Mouse (Mus musculus) layer of hippocampus, adult 18-20 months (tissue): Measurements from ENCODE around the gene Vegfb. TPM values are rescaled to one million over a fixed set of nuclear protein-coding genes. Genes with fewer than 3 reads are reported as not detected.
"Not testable (repeated sequence)": the region's sequence is repeated elsewhere in the genome, so short reads cannot be mapped to it uniquely, and the experiment has no call there.

Experiments used
- DNase-seq, 2 experiments: peaks; one replicate each; pipeline ENCODE4 v3.0.0; 2022; ENCODE audit warnings: low spot score in 2 of 2
- total RNA-seq, 2 experiments: library from RNA; stranded (reverse); gene quantifications; 2 replicates each; pipeline ENCODE4 v1.2.3; 2021

Gene Vegfb
- total RNA-seq, 2 experiments from 2014 or later = 95.2 to 95.4 TPM

DNA sequence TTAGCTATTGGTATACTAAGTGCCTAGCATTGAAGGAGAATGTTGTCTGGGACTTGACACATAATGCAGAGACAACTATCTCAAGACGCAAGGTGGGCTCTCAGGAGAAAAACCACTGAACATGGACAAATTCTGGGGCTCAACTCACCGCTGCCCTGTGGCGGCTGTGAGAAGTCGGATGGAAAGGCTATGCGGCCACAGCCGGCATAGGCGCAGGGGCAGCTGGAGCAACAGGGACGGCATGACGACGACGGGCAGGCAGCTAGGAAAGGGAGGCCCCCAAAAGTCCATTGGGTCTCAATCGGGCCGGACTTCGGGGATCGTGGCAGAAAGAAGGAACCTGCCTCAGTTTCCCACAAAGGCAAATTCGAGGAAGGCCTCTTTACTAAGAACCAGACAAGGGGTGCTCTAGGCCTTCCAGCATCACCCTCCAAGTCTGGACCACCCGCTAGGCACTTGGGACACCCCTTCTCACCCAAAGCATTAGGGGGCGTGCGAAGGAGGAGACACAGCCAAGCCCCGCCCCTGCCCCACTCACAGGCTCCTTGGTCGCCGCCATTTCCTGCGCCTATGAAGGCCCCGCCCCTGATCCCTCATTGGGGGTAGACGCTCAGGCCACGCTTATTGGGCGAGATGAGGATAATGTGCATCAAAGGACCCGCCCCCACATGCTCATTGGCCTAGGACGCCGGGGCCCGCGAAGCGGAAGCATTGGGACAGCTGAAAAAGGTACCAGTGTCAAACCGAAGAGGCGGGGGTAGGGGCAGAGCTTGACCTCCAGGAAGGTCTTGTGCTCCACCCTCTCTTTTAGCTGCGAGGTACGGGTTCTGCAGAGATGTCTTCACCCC, 4.8 kb upstream of the Vegfb start, which contains the start of gene Dnajc4:
Gene Dnajc4, minus strand, starts transcription at position 562 of the 848 bp plus-strand sequence.
- peak; percentile 94 to 97 for DNase-seq

DNA sequence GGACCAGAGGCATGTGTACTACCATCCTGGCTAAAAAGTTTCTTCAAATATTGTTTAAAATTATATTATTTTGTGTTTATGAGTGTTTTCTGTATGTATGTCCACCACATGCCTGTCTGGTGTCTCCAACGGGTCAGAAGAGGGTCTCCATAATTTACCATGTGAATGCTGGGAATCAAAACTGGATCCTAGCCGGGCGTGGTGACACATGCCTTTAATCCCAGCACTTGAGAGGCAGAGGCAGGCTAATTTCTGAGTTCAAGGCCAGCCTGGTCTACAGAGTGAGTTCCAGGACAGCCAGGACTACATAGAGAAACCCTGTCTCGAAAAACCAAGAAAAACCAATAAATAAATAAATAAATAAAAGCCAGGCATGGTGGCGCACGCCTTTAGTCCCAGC, 3.7 kb upstream of the Vegfb start:
- DNase-seq = not testable (repeated sequence)

DNA sequence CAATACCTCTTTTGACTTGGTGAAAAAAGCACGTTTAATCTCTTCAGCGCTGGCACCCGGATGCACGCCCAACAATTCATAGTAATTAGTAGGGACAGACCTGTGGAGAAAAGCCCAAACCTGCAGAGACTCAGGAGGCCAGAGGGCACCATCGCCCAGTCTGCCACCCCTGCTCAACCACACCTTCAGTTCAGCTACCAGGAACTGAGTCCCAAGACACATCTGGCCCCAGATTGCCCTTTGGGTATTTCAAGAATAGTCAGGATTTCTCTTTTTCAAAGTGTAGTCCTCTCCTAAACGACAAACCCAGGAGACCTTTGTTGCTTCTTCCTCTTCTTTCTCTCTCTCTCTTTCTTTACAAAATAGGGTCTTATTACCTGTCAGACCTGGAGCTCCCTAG, 3.3 kb upstream of the Vegfb start:
- DNase-seq = no peak

DNA sequence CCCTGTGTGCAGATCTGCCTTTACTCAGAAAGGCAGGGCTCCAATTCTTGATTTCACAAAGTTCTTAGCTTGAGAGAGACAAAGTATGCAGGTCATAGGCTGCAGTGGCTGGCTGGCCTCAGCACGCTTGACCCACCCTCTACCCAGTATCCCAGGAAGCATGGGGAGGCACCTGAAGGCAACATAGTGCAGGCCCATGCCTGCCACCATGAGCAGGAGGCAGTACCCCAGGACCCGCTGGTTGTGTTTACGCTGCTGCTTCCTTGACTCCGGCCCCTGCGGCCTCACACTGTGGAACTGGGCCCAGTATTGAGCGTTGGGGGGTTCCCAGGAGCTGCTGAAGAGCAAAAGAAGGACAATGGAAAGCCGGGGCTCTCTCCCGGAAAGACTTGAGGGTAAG, 1.8 kb upstream of the Vegfb start:
- no peak for DNase-seq

GRCm38 (mm10) chr19:6987904-6988285, 444 bp upstream of the Vegfb start:
- no peak for DNase-seq

DNA sequence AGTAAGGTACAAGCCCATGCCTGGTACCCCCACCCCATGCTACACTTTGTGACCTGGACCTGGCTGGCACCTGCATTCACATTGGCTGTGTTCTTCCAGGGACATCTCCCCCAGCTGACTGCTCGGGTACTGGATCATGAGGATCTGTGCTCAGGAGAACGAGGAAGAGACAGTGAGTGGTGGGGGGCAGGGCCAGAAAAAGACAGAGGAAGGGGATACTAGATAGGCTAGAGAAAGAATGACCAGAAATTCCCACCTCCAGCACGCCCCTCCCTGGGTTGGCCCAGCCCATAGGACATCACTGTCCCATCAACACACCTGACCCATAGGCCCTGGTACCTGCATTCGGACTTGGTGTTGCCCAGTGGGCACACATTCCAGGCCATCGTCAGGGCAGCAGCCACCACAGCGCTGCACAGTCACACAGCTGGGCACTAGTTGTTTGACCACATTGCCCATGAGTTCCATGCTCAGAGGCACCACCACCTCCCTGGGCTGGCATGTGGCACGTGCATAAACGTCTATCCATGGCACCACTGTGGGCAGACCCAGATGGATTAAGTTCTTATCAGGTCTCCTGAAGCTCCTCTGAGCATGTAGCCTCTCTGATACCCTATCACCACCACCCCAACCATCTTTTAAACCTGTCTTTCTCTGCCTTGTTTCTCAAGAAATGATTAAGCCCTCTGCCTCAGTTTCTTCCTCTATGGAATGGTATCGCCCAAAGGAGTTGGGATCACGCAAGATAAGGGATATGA, 1.3 kb downstream of the Vegfb start:
- DNase-seq = no peak

- no peak for DNase-seq
These were observed 2.2 kb downstream of the Vegfb start for GRCm38 (mm10) chr19:6985300-6985699.

- DNase-seq = no peak
These were observed 3.8 kb downstream of the Vegfb start for GRCm38 (mm10) chr19:6983621-6984020.

DNA sequence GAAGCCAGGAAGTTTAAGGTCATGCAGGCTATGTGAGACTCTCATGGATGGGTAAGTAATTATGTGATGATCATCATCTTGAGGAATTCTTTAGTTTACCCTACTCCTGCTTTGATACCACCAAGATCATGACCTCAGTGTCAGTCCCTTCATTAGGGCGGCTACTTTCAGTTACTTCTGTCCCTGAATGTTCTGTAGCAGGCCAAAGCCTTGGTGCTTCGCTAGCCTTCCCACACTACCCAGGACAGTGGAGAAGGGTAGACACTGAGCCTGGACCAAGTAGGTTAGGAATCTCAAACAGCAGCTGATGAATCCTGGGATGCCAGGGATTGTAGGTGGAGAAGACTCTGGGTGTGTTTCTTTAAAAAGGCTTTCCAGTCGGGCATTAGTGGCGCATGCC, 6.0 kb downstream of the Vegfb start:
- DNase-seq = no peak

DNA sequence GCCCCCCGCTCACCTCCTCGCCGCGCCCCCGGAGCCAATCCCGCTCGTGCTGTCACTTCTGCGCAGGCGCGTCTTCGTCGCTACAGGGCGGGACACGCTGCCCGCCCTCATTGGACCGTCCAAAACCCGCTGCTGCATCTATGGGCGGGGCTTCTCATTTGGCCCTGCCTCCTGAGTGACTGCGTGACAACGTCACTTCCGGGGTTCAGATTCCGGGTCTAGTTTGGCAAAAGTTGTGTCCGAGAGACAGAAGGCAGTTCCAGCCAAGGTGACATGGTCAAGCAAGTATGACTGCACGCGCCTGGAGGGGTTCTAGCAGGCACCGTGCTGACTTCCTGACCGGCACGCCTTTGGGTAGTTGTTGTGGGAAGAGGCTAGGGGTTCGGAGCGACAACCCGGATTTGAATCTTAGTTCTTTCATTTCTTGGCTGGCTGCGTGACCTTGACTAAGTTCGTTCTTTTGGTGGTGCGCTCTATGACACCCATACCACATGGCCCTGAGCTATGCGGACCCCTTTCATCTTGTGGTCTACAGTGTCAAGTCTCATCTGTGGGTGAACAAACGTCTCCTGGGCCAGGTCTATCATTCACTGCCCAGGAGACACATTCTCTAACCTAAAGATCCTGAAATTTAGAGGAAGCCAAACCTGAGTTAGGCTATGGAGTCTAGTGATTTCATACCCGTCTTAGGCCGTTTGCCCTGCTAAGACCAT, 6.9 kb downstream of the Vegfb start, which contains the start of gene Fkbp2:
Gene Fkbp2, minus strand, starts transcription at position 121 of the 713 bp plus-strand sequence.
- peak; percentile 98 to 99 for DNase-seq

DNA sequence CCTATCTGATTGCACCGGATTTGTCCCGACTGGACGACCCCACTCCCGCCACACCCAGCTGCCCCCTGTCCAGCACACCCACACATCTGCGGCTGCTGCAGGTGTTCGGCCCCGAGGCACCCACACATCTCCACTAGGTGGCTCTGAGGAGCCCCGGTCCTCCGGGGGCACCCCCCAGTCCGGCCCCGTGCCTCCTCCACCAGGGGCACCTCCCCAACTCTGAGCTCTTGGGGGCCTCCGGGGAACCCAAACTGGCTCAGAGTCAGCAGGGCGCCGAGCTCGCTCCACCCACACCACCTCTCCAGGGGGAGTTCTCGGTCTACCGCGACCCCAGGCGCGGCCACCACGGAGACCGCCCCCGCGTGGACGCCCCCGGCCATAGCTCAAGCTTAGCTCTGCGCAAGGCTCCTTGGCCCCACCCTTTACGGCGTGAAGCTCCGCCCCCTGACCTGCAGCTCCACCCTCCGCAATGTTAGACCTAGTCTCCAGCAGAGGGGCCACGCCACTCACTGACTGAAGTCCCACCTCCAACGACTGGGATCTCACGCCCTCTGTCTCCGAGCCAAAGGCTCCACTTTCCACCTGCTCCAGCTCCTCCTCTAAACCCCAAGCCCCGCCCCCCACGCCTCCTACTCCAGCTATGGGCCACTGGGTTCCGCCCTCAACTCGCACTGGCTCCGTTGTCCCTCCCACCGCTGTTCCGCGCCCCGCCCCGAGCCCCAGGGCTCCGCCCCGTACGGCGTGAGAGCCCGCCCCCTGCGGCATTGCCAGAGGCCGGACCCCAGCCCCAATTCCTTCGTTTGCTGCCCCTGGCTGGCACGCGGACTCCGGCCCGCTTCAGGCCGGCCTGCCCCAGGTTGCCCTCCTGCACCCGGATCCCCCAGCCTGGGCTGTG, 7.7 kb downstream of the Vegfb start:
- peak; percentile 99 for DNase-seq

GRCm38 (mm10) chr19:6979001-6979479, 8.4 kb downstream of the Vegfb start:
- DNase-seq = peak in 1 of 2 experiments; percentile 65

DNA sequence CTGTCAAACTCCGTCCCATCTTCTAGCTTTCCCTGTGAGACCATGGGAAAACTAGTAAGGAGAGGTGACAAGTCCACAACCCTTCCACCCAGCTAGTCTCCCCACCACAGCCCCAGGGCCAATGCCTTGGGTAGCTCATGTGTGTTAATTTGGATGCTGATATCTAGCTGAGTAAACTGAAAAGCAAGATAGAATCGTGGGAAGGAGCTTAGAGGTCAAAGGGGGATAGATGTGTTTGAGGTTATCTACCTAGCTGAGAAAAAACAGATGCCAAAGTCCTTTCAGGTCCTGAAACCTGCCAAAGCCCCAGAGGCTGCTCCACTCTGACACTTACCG, 8.8 kb downstream of the Vegfb start:
- DNase-seq = no peak

GRCm38 (mm10) chr19:6977759-6978638, 9.5 kb downstream of the Vegfb start:
- no peak for DNase-seq

DNA sequence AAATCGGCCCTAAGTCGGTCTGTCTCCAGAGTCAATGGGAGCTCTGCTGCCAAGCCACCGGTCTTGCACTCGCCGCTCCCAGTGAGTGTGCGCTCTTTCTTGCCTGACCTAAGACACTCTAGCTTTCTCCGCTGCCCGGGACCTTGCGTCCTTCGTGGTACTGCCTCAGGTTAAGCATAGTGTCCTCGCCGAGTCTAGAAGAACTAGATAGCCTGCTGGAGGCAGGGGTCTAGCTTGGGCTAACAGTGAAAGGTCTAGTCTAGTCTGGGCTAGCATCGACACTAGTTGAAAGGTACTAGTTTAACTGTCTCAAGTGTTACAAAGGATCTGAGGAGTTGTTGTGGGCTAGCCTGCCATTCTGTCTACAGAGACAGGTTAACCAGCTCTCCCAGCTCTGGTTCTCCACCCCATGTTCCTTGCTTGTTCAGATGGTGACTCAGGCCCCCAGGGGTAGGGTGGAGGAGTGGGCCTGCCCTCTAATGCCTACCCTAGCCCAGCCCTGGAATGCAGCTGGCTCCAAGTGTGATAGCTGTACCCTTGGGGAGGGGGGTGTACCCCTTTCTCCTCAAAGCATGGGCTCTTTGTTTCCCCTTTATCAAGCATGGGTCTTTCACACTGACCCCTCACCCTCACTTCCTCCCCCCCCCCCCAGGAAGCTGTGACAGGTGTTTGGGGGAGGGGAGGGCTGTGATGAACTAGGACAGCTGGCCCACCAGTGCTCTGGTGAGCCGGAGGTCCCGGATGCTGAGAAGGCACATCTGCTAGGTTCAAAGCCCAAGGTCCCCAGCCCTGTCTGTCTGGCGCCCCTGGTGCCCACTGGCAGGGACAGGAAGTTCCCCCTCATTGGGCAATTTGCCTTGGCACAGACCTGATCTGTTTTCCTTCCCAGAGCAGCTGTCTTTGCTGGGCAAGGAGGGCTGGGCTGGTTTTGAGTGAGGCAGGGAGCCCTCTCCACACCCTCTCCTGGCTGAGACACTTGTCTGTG, 11.6 kb downstream of the Vegfb start, which contains the start of gene Plcb3:
Gene Plcb3, minus strand, starts transcription at position 934 of the 985 bp plus-strand sequence.
- DNase-seq = peak in 1 of 2 experiments; percentile 63

GRCm38 (mm10) chr19:6974211-6975205, 12.9 kb downstream of the Vegfb start, which contains the start of gene Ppp1r14b:
Ppp1r14b (plus strand) TSS chr19:6974968.
- peak; percentile 63 to 80 for DNase-seq
